Mouse (Mus musculus) kidney, embryonic 14.5 days (tissue): Measurements from ENCODE around the gene Apold1. TPM values are rescaled to one million over a fixed set of nuclear protein-coding genes. Genes with fewer than 3 reads are reported as not detected.
A peak's percentile ranks its signal among the peaks of the same experiment; 100 is the strongest.

ENCODE experiments used
- ATAC-seq: fragments of 200-750 bp; cut with Nextera tagmentation; 2 replicates; pipeline ENCODE4 v1.8.0; 2017; ENCODE audit warnings: moderate number of reproducible peaks, mild to moderate bottlenecking, moderate TSS enrichment, moderate library complexity; ENCODE audit not compliant: low FRiP score, low TSS enrichment
- H3K27ac ChIP-seq: fragments of 300-500 bp; sonication (generic); 2 replicates; pipeline ENCODE4 v1.5.1; 2014; ENCODE audit warnings: low read depth, mild to moderate bottlenecking, low read length, moderate library complexity, mixed read lengths
- H3K27me3 ChIP-seq: fragments of 300-500 bp; sonication (generic); 2 replicates; pipeline ENCODE4 v1.6.1; 2014; ENCODE audit warnings: mild to moderate bottlenecking, low read length; ENCODE audit not compliant: control insufficient read depth, insufficient read depth
- H3K36me3 ChIP-seq: fragments of 300-500 bp; sonication (generic); 2 replicates; pipeline ENCODE4 v1.6.1; 2014; ENCODE audit warnings: low read length, mixed read lengths; ENCODE audit not compliant: control insufficient read depth, insufficient read depth
- H3K4me1 ChIP-seq: fragments of 300-500 bp; sonication (generic); 2 replicates; pipeline ENCODE4 v1.6.1; 2014; ENCODE audit warnings: low read length, mixed read lengths; ENCODE audit not compliant: control insufficient read depth, insufficient read depth
- H3K4me2 ChIP-seq: fragments of 300-500 bp; sonication (generic); replicated peaks from 2 replicates; pipeline ENCODE4 v1.6.1; 2014; ENCODE audit warnings: low read depth, mild to moderate bottlenecking, low read length
- H3K4me3 ChIP-seq: fragments of 300-500 bp; sonication (generic); 2 replicates; pipeline ENCODE4 v1.5.1; 2014; ENCODE audit warnings: mild to moderate bottlenecking, low read length
- H3K9ac ChIP-seq: fragments of 300-500 bp; sonication (generic); 2 replicates; pipeline ENCODE4 v1.6.1; 2014; ENCODE audit warnings: low read depth, mild to moderate bottlenecking, low read length, moderate library complexity
- H3K9me3 ChIP-seq: fragments of 300-500 bp; sonication (generic); 2 replicates; pipeline ENCODE4 v1.6.1; 2016; ENCODE audit warnings: low read length; ENCODE audit not compliant: control insufficient read depth
- WGBS: fragments of 180-500 bp; shearing (Covaris S2); extraction: QIAGEN DNeasy Blood & Tissue Kit; methylation state at CpG from one replicate; pipeline ENCODE4 v1.1.7; 2014; 5-methylcytosine and 5-hydroxymethylcytosine counted together
- polyA plus RNA-seq: library from polyadenylated mRNA; unstranded; fragments of >200 nt; fragmentation: Nextera tagmentation; extraction: Ambion mirVana; gene quantifications from 2 replicates; pipeline ENCODE4 v1.2.1, GENCODE M21; 2014

The Apold1 gene
- polyA plus RNA-seq, 1 experiment from 2014 or later: 4.6 TPM

GRCm38 (mm10) chr6:135026755-135027154, 45.2 kb downstream of the Apold1 start:
- no peak overlapping the region for H3K4me3 ChIP-seq
- H3K27me3 ChIP-seq: no peaks in the 10 kb centered on the region
- no peak overlapping the region for H3K27ac ChIP-seq
- H3K36me3 ChIP-seq: peaks cover 30% of the 10 kb centered on the region
- 84% methylated on average over 2 of the region's 2 CpGs for WGBS
- no peaks in the 10 kb centered on the region for H3K9me3 ChIP-seq
- H3K4me1 ChIP-seq: peaks cover 4% of the 10 kb centered on the region; the same call in 1 of the 2 replicates
- no peak overlapping the region for H3K9ac ChIP-seq
- H3K4me2 ChIP-seq: no peak overlapping the region
- ATAC-seq: no peak

GRCm38 (mm10) chr6:135029246-135029645, 47.7 kb downstream of the Apold1 start:
- no peak overlapping the region for H3K4me2 ChIP-seq
- H3K27ac ChIP-seq: peak overlapping the region; percentile 30; the same call in 1 of the 2 replicates
- H3K9me3 ChIP-seq: no peaks in the 10 kb centered on the region
- ATAC-seq: peak; percentile 90
- no peaks in the 10 kb centered on the region for H3K27me3 ChIP-seq
- 26% methylated on average over 4 of the region's 4 CpGs for WGBS
- peaks cover 4% of the 10 kb centered on the region; the same call in 1 of the 2 replicates for H3K4me1 ChIP-seq
- H3K36me3 ChIP-seq: peaks cover 6% of the 10 kb centered on the region; the same call in 1 of the 2 replicates
- H3K9ac ChIP-seq: no peak overlapping the region
- H3K4me3 ChIP-seq: no peak overlapping the region

Other genes with a start within 250 kb of the Apold1 start
- 8.6 and 12.3 TPM in 2 replicates for gene Dusp16, start 189.1 kb upstream of the Apold1 start, polyA plus RNA-seq
- gene Crebl2, start 151.6 kb upstream of the Apold1 start, polyA plus RNA-seq: 1.7 and 2.0 TPM in 2 replicates
- 12.1 and 13.1 TPM in 2 replicates for gene Gpr19, start 83.1 kb upstream of the Apold1 start, polyA plus RNA-seq
- 14.5 and 15.3 TPM in 2 replicates for gene Cdkn1b, start 61.3 kb upstream of the Apold1 start, polyA plus RNA-seq
- 106 and 117 TPM in 2 replicates for gene Ddx47, start 29.9 kb downstream of the Apold1 start, polyA plus RNA-seq
- gene Gprc5a, start 83.9 kb downstream of the Apold1 start, polyA plus RNA-seq: 12.5 and 15.8 TPM in 2 replicates
- gene Gprc5d, start 136.6 kb downstream of the Apold1 start, polyA plus RNA-seq: not detected in 2 replicates
- 29.8 and 34.2 TPM in 2 replicates for gene Fam234b, start 216.3 kb downstream of the Apold1 start, polyA plus RNA-seq
- gene Hebp1, start 216.3 kb downstream of the Apold1 start, polyA plus RNA-seq: 9.2 and 36.9 TPM in 2 replicates